Mouse (Mus musculus): ENCODE results near the gene Farp2. TPM values are rescaled to one million over a fixed set of nuclear protein-coding genes. Genes with fewer than 3 reads are reported as not detected.

The Farp2 gene
- polyA plus RNA-seq, 1 experiment from 2014 or later = 2.9 TPM

- no peak overlapping the region for H3K9ac ChIP-seq (ENCODE audit: low read length)
- H3K27ac ChIP-seq (ENCODE audit: low read depth, low read length) = no peak overlapping the region
- no peaks in the 10 kb centered on the region for H3K9me3 ChIP-seq (replicated peaks; ENCODE audit: control insufficient read depth, low read length)
- H3K4me1 ChIP-seq (ENCODE audit: control insufficient read depth, insufficient read depth, low read length) = no peaks in the 10 kb centered on the region
- H3K36me3 ChIP-seq (ENCODE audit: control insufficient read depth, insufficient read depth, low read length) = 0 out of 2 replicates have a peak, but pooled peaks cover 3% of the 10 kb centered on the region
- no peak for DNase-seq (ENCODE audit: low spot score)
- 95% methylated on average over 6 of the region's 6 CpGs for WGBS
- H3K4me3 ChIP-seq (ENCODE audit: low read depth, low read length) = no peak overlapping the region
- H3K27me3 ChIP-seq (replicated peaks; ENCODE audit: control insufficient read depth, insufficient read depth, low read length) = no peaks in the 10 kb centered on the region
- no peak for ATAC-seq
- H3K4me2 ChIP-seq (ENCODE audit: low read length) = no peak overlapping the region
Measured at GRCm38 (mm10) chr1:93537227-93537626, 25.3 kb downstream of the Farp2 start.

- H3K36me3 ChIP-seq (ENCODE audit: control insufficient read depth, insufficient read depth, low read length) = no peaks in the 10 kb centered on the region
- no peak overlapping the region for H3K4me3 ChIP-seq (ENCODE audit: low read depth, low read length)
- H3K9me3 ChIP-seq (replicated peaks; ENCODE audit: control insufficient read depth, low read length) = no peaks in the 10 kb centered on the region
- DNase-seq (ENCODE audit: low spot score) (no peak), ATAC-seq (no peak)
- 85% methylated on average over 2 of the region's 2 CpGs for whole genome bisulfite sequencing
- no peak overlapping the region for H3K4me2 ChIP-seq (ENCODE audit: low read length)
- no peak overlapping the region for H3K27ac ChIP-seq (ENCODE audit: low read depth, low read length)
- H3K9ac ChIP-seq (ENCODE audit: low read length) = no peak overlapping the region
- no peaks in the 10 kb centered on the region for H3K4me1 ChIP-seq (ENCODE audit: control insufficient read depth, insufficient read depth, low read length)
- no peaks in the 10 kb centered on the region for H3K27me3 ChIP-seq (replicated peaks; ENCODE audit: control insufficient read depth, insufficient read depth, low read length)
Measured at GRCm38 (mm10) chr1:93543196-93543595, 31.3 kb downstream of the Farp2 start.

GRCm38 (mm10) chr1:93547286-93547685 lies 35.4 kb downstream of the Farp2 start:
- H3K4me3 ChIP-seq (ENCODE audit: low read depth, low read length) = no peak overlapping the region
- DNase-seq (ENCODE audit: low spot score) = no peak
- 81% methylated on average over 1 of the region's 1 CpGs for WGBS
- H3K27ac ChIP-seq (ENCODE audit: low read depth, low read length) = no peak overlapping the region
- H3K4me1 ChIP-seq (ENCODE audit: control insufficient read depth, insufficient read depth, low read length) = no peaks in the 10 kb centered on the region
- H3K27me3 ChIP-seq (replicated peaks; ENCODE audit: control insufficient read depth, insufficient read depth, low read length) = no peaks in the 10 kb centered on the region
- H3K4me2 ChIP-seq (ENCODE audit: low read length) = no peak overlapping the region
- no peak for ATAC-seq
- no peak overlapping the region for H3K9ac ChIP-seq (ENCODE audit: low read length)
- no peaks in the 10 kb centered on the region for H3K9me3 ChIP-seq (replicated peaks; ENCODE audit: control insufficient read depth, low read length)
- H3K36me3 ChIP-seq (ENCODE audit: control insufficient read depth, insufficient read depth, low read length) = no peaks in the 10 kb centered on the region

GRCm38 (mm10) chr1:93551427-93551826 lies 39.5 kb downstream of the Farp2 start:
- ATAC-seq (no peak), DNase-seq (ENCODE audit: low spot score) (no peak)
- Histone ChIP-seq H3K36me3 (ENCODE audit: control insufficient read depth, insufficient read depth, low read length) (no peaks in the 10 kb centered on the region), H3K4me1 (ENCODE audit: control insufficient read depth, insufficient read depth, low read length) (no peaks in the 10 kb centered on the region), H3K27me3 (replicated peaks; ENCODE audit: control insufficient read depth, insufficient read depth, low read length) (no peaks in the 10 kb centered on the region), H3K9ac (ENCODE audit: low read length) (no peak overlapping the region), H3K4me3 (ENCODE audit: low read depth, low read length) (no peak overlapping the region), H3K9me3 (replicated peaks; ENCODE audit: control insufficient read depth, low read length) (no peaks in the 10 kb centered on the region), H3K4me2 (ENCODE audit: low read length) (no peak overlapping the region), H3K27ac (ENCODE audit: low read depth, low read length) (no peak overlapping the region)
- 87% methylated on average over 5 of the region's 5 CpGs for WGBS

- no peak overlapping the region for H3K27ac ChIP-seq (ENCODE audit: low read depth, low read length)
- WGBS = 91% methylated on average over 7 of the region's 7 CpGs
- H3K9ac ChIP-seq (ENCODE audit: low read length) = no peak overlapping the region
- no peak overlapping the region for H3K4me3 ChIP-seq (ENCODE audit: low read depth, low read length)
- no peaks in the 10 kb centered on the region for H3K9me3 ChIP-seq (replicated peaks; ENCODE audit: control insufficient read depth, low read length)
- no peaks in the 10 kb centered on the region for H3K4me1 ChIP-seq (ENCODE audit: control insufficient read depth, insufficient read depth, low read length)
- no peak overlapping the region for H3K4me2 ChIP-seq (ENCODE audit: low read length)
- H3K36me3 ChIP-seq (ENCODE audit: control insufficient read depth, insufficient read depth, low read length) = no peaks in the 10 kb centered on the region
- no peaks in the 10 kb centered on the region for H3K27me3 ChIP-seq (replicated peaks; ENCODE audit: control insufficient read depth, insufficient read depth, low read length)
- DNase-seq (ENCODE audit: low spot score) (no peak), ATAC-seq (no peak)
Measured at GRCm38 (mm10) chr1:93563224-93563623, 51.3 kb downstream of the Farp2 start.

- Histone ChIP-seq H3K9me3 (replicated peaks; ENCODE audit: control insufficient read depth, low read length) (no peaks in the 10 kb centered on the region), H3K9ac (ENCODE audit: low read length) (no peak overlapping the region), H3K27me3 (replicated peaks; ENCODE audit: control insufficient read depth, insufficient read depth, low read length) (no peaks in the 10 kb centered on the region), H3K27ac (ENCODE audit: low read depth, low read length) (no peak overlapping the region), H3K4me3 (ENCODE audit: low read depth, low read length) (no peak overlapping the region), H3K36me3 (ENCODE audit: control insufficient read depth, insufficient read depth, low read length) (no peaks in the 10 kb centered on the region), H3K4me1 (ENCODE audit: control insufficient read depth, insufficient read depth, low read length) (no peaks in the 10 kb centered on the region), H3K4me2 (ENCODE audit: low read length) (no peak overlapping the region)
- 78% methylated on average over 1 of the region's 1 CpGs for WGBS
- no peak for DNase-seq (ENCODE audit: low spot score)
- no peak for ATAC-seq
Measured at GRCm38 (mm10) chr1:93563649-93564048, 51.8 kb downstream of the Farp2 start.

- Histone ChIP-seq H3K9me3 (replicated peaks; ENCODE audit: control insufficient read depth, low read length) (no peaks in the 10 kb centered on the region), H3K36me3 (ENCODE audit: control insufficient read depth, insufficient read depth, low read length) (0 out of 2 replicates have a peak, but pooled peaks cover 5% of the 10 kb centered on the region), H3K27me3 (replicated peaks; ENCODE audit: control insufficient read depth, insufficient read depth, low read length) (no peaks in the 10 kb centered on the region), H3K4me2 (ENCODE audit: low read length) (no peak overlapping the region), H3K27ac (ENCODE audit: low read depth, low read length) (no peak overlapping the region), H3K9ac (ENCODE audit: low read length) (no peak overlapping the region), H3K4me1 (ENCODE audit: control insufficient read depth, insufficient read depth, low read length) (no peaks in the 10 kb centered on the region), H3K4me3 (ENCODE audit: low read depth, low read length) (no peak overlapping the region)
- no peak for ATAC-seq
- DNase-seq (ENCODE audit: low spot score) = no peak
- 81% methylated on average over 3 of the region's 3 CpGs for WGBS
Measured at GRCm38 (mm10) chr1:93564781-93565180, 52.9 kb downstream of the Farp2 start.

- Histone ChIP-seq H3K27ac (ENCODE audit: low read depth, low read length) (no peak overlapping the region), H3K36me3 (ENCODE audit: control insufficient read depth, insufficient read depth, low read length) (0 out of 2 replicates have a peak, but pooled peaks cover 5% of the 10 kb centered on the region), H3K4me2 (ENCODE audit: low read length) (no peak overlapping the region), H3K4me1 (ENCODE audit: control insufficient read depth, insufficient read depth, low read length) (no peaks in the 10 kb centered on the region), H3K9me3 (replicated peaks; ENCODE audit: control insufficient read depth, low read length) (no peaks in the 10 kb centered on the region), H3K4me3 (ENCODE audit: low read depth, low read length) (no peak overlapping the region), H3K27me3 (replicated peaks; ENCODE audit: control insufficient read depth, insufficient read depth, low read length) (no peaks in the 10 kb centered on the region), H3K9ac (ENCODE audit: low read length) (no peak overlapping the region)
- WGBS = 60% methylated on average over 3 of the region's 3 CpGs
- DNase-seq (ENCODE audit: low spot score) (no peak), ATAC-seq (no peak)
Measured at GRCm38 (mm10) chr1:93567013-93567412, 55.1 kb downstream of the Farp2 start.

GRCm38 (mm10) chr1:93567717-93568497 lies 56.0 kb downstream of the Farp2 start:
- ATAC-seq = no peak
- no peak overlapping the region for H3K4me3 ChIP-seq (ENCODE audit: low read depth, low read length)
- no peaks in the 10 kb centered on the region for H3K4me1 ChIP-seq (ENCODE audit: control insufficient read depth, insufficient read depth, low read length)
- H3K9me3 ChIP-seq (replicated peaks; ENCODE audit: control insufficient read depth, low read length) = no peaks in the 10 kb centered on the region
- H3K9ac ChIP-seq (ENCODE audit: low read length) = no peak overlapping the region
- WGBS = 89% methylated on average over 9 of the region's 9 CpGs
- no peak overlapping the region for H3K4me2 ChIP-seq (ENCODE audit: low read length)
- DNase-seq (ENCODE audit: low spot score) = no peak
- H3K27me3 ChIP-seq (replicated peaks; ENCODE audit: control insufficient read depth, insufficient read depth, low read length) = no peaks in the 10 kb centered on the region
- H3K27ac ChIP-seq (ENCODE audit: low read depth, low read length) = no peak overlapping the region
- 0 out of 2 replicates have a peak, but pooled peaks cover 5% of the 10 kb centered on the region for H3K36me3 ChIP-seq (ENCODE audit: control insufficient read depth, insufficient read depth, low read length)
